Mouse (Mus musculus) gastrocnemius, adult 8-10 months (tissue): ENCODE data around the gene Dtx2. TPM values are rescaled to one million over a fixed set of nuclear protein-coding genes. Genes with fewer than 3 reads are reported as not detected.

ENCODE experiments used
- DNase-seq, 2 experiments: peaks; one replicate each; pipeline ENCODE4 v3.0.0; 2022; ENCODE audit warnings: low spot score in 2 of 2
- total RNA-seq, 4 experiments: library from RNA; stranded (reverse); gene quantifications; 2 replicates each; pipeline ENCODE4 v1.2.4; 2022

The Dtx2 gene
- total RNA-seq: 1 to 10 TPM; 6.4 to 7.8 (median 7.1) TPM

DNA sequence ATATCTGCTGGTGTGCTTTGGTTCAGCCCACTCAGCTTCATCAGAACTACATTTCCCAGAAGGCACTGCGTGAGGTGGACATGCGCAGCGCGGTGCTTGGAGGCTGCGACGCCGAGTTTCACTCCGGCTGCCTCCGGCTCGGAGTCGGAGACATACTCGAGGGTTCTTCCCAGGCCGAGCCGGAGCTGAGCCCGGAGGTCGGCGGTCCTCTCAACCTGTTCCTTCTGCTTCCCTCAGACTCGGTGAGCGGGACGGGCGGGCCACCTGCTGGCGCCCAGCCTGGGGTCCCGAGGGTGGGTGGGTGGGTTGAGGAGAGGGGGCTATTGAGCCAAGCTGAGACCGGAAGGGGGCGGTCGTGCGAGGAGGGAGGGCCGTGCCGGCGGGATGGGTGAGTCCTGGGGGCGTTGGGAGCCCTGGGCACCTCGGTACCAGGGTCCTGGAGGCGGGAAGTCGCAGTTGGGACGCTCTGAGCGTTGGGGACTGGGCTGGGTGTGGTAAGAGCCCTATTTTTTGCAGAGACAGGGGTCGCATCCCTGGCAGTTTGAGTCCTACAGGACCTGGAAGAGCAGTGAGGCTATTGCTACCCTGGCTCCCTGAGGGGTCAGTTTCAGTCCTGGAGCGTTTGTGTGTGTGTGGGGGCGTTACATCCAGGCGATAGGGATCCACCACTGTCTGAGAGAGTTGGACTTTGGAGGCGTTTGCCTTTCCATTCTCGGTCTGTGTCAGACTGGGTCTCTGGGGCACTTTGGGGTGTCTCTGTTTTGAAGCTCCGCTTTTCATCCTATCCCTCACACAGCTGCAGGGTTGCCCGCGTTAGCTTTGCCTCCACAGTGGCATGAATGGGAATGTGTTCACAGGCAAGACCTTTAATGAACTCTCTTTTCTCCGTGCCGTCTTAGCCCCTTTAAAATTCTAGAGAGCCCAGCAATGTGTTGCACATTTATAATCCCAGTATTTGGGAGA lies at the start of gene Dtx2:
TSS of gene Dtx2 (plus strand) at position 76 of the 963 bp plus-strand sequence.
- peak; percentile 70 to 81 for DNase-seq

GRCm38 (mm10) chr5:135945916-135946408 lies 48.6 kb upstream of the Dtx2 start:
- DNase-seq: no peak

- DNase-seq: no peak
These were observed 48.0 kb upstream of the Dtx2 start for GRCm38 (mm10) chr5:135946621-135947020.

GRCm38 (mm10) chr5:135950710-135951412 lies 43.7 kb upstream of the Dtx2 start:
- no peak for DNase-seq

DNA sequence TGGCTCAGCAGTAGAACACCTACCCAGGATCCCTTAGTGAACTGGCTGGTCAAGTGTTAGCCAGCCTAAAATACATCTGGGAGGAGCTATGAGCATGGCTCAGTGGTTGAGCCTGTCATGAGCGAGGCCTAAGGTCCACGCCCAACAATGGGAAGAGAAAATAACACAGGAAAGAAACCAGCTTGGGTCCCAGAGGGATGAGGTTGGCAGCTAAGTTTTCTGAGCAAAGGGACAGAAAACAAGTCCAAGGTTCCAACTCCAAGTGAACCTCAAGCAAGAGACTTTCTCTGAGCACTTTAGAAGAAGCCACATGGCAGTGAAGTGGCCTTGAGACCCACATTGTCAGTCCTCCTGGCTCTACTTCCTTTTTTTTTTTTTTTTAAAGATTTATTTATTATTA lies 42.9 kb upstream of the Dtx2 start:
- DNase-seq: no peak

DNA sequence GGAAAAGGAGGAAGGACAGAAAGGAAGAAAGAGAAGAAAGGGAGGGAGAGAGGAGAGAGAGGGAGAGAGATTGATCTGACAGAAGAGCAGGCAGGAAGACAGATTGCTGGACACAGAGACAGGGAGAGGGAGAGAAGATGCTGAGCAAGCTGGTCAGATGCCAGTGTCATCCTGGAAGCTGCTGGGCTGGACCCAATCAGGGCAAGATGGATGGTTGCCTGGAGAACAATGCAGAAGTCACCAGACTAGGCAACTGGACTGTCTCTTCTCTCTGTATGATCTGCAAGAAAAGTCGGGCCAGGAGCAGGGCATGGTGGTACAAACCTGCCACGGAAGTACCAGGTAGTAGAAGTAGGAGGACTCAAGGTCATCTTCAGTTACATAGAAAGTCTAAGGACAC lies 41.8 kb upstream of the Dtx2 start:
- DNase-seq: no peak

DNA sequence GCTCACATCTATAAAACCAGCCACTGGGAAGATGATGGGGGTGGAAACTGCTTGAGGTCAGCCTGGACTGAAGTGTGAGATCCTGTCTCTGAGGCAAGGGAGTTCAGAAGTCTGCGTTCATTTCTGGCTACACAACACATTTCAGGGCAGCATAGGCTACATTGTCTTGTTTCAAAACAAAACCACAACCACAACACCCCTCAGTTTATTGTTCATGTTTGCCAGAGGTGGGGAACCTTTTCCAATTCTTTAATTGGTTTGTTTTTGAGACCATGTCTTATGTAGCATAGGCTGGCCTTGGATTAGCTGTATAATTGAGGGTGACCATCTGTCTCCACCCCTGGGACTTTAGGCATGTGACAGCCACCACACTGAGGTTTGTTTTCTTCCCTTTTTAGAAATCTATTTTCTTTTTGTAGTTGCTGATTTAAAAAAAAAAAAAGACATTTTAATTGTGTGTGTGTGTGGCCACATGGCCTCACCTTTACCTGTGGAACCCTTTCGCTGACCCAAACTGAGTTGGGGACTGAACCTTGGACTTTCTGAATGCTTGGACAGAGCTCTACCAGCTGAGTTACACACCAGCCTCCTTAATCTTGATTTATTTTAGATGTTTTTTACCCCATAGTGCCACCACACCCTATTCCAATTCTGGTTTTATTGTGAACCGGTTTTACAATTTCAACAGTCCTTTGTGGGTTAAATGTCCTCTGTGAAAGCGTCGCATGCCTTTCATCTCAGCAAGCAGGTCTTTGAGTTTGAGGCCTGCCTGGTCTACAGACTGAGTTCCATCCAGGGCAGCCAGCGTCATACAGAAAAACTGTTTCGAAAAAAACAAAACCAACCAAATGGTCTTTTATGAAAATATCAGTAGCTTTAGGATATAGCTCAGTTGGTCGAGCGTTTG lies 38.0 kb upstream of the Dtx2 start:
- no peak for DNase-seq

GRCm38 (mm10) chr5:135957207-135957974 lies 37.2 kb upstream of the Dtx2 start:
- DNase-seq: peak; percentile 87 to 96

- no peak for DNase-seq
These were observed 36.2 kb upstream of the Dtx2 start for GRCm38 (mm10) chr5:135958367-135958766.

- no peak for DNase-seq
These were observed 34.7 kb upstream of the Dtx2 start for GRCm38 (mm10) chr5:135959911-135960310.

GRCm38 (mm10) chr5:135960909-135961635 lies 33.5 kb upstream of the Dtx2 start:
- DNase-seq: no peak

- DNase-seq: no peak
These were observed 32.5 kb upstream of the Dtx2 start for GRCm38 (mm10) chr5:135962125-135962491.

DNA sequence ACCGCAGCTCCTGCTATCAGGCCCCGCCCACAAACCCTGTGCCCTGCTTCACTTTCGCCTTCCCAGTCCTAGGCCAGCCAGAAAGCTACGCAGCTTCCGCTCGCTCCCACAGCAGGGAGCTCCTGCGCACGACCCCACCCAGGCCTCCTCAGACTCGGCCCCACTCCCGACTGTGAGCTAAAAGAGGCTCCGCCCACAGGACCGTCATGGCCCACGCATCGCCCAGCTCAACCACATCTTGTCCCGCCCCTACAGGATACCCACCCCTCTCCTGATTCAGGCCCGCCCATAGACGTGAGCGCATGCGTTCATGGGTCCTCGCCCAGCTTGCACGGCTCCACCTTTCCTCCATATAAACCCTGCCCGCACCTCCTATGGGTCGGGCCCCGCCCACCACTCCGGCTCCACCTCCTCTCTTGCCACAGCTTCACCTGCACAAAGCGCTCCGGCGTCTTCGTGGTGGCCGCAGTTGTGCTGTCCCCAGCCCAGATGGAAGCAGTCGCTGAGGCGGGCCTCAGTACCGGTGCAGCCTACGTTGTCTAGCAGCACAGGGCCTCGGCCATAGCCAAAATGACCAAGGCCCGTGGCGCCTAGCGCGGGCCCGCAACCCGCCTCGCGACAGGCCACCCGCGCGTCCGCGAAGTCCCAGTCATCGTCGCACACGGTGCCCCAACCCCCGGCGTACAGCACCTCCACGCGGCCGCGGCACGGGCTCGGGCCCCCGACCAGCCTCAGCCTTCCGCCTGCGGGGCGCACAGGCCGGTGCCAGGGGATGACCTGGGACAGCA lies 31.9 kb upstream of the Dtx2 start:
- peak; percentile 97 to 99 for DNase-seq

DNA sequence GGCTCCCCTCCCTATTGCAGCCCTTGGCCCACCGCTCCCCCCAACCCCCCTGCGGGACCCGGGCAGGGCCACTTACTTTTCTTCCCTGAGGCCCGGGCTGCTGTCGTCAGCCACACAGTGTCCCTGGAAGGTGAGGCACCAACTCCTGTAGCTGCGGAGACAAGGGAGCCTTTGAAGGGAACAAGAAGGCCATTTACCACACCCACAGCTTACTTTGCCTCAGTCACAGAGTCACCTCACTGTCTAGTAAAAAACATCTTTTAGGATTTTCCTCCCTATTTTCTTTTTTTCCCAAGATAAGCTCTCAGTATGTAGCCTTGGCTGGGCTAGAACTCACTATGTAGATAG lies 31.3 kb upstream of the Dtx2 start:
- DNase-seq: no peak

DNA sequence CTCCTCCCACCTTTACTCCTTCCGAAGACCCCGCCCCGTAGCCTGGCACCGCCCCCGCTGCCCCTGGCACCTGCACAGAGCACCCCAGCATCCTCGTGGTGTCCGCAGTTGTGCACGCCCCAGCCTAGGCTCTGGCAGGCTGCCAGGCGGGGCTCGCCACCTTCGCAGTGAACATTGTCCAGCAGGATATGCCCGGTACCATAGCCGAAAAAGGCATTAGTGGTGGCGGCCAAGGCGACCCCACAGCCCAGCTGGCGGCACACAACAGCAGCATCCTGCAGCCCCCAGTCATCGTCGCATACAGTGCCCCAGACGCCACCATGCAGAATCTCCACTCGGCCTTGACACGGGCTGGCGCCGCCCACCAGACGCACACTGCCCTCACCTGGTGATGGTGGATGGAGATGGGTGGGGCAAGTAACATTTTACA lies 29.1 kb upstream of the Dtx2 start:
- DNase-seq: no peak

- DNase-seq: no peak
These were observed 27.7 kb upstream of the Dtx2 start for GRCm38 (mm10) chr5:135966866-135967265.

DNA sequence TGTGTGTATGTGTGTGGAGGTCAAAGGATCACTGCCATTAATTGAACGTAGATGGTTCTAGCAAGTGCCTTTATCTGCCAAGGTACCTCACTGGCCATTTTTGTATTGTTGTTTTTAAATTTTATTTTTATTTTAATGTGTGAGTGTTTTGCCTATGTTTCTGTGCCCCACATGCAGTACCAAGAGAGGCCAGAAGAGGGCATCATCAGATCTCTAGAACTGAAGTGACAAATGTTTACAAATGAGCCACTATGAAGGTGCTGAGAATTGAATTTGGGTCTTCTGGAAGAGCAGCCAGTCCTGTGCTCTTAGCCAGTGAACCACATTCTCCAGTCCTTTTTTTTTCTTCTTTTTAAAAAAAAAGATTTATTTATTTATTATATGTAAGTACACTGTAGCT lies 25.8 kb upstream of the Dtx2 start:
- no peak for DNase-seq

- no peak for DNase-seq
These were observed 24.4 kb upstream of the Dtx2 start for GRCm38 (mm10) chr5:135970247-135970646.

DNA sequence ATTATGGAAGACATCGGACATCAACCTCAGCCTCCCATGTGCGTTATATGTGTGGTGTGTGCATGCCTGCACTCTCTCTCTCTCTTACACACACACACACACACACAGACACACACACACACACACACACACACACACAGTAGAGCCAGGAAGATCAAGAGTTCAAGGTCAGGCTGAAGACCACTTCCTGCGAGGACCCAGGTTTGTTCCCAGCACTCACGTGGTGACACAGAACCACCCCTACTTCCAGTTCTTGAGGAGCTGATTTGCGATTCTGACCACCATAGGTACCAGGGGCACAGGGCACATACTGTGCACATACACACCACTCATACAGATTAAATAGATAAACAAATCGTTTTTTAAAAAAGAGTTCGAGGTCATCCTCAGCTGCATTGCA lies 22.7 kb upstream of the Dtx2 start:
- DNase-seq: no peak
